Mouse (Mus musculus): ENCODE results near the gene Ngef. TPM values are rescaled to one million over a fixed set of nuclear protein-coding genes. Genes with fewer than 3 reads are reported as not detected.

The Ngef gene
- polyA plus RNA-seq, 1 experiment from 2014 or later, result 3.8 TPM

GRCm38 (mm10) chr1:87553586-87553985 is 20.1 kb downstream of the Ngef start:
- no peak overlapping the region for H3K4me3 ChIP-seq
- no peak overlapping the region for H3K9ac ChIP-seq
- no peak overlapping the region for H3K4me2 ChIP-seq
- no peaks in the 10 kb centered on the region for H3K9me3 ChIP-seq
- H3K36me3 ChIP-seq, result no peaks in the 10 kb centered on the region
- no peaks in the 10 kb centered on the region for H3K4me1 ChIP-seq
- 54% methylated on average over 1 of the region's 1 CpGs for WGBS
- no peak overlapping the region for H3K27ac ChIP-seq
- no peaks in the 10 kb centered on the region for H3K27me3 ChIP-seq
- no peak for ATAC-seq (ENCODE audit: borderline replicate concordance, extremely low read depth, low FRiP score, low TSS enrichment)

GRCm38 (mm10) chr1:87551008-87551407 is 22.7 kb downstream of the Ngef start:
- Histone ChIP-seq H3K4me3 (no peak overlapping the region), H3K9me3 (no peaks in the 10 kb centered on the region), H3K36me3 (no peaks in the 10 kb centered on the region), H3K27me3 (no peaks in the 10 kb centered on the region), H3K27ac (no peak overlapping the region), H3K4me2 (no peak overlapping the region), H3K9ac (no peak overlapping the region), H3K4me1 (no peaks in the 10 kb centered on the region)
- ATAC-seq (ENCODE audit: borderline replicate concordance, extremely low read depth, low FRiP score, low TSS enrichment), result no peak
- 88% methylated on average over 3 of the region's 3 CpGs for WGBS

- no peaks in the 10 kb centered on the region for H3K27me3 ChIP-seq
- no peaks in the 10 kb centered on the region for H3K4me1 ChIP-seq
- H3K27ac ChIP-seq, result no peak overlapping the region
- ATAC-seq (ENCODE audit: borderline replicate concordance, extremely low read depth, low FRiP score, low TSS enrichment), result no peak
- H3K9ac ChIP-seq, result no peak overlapping the region
- H3K9me3 ChIP-seq, result no peaks in the 10 kb centered on the region
- no peaks in the 10 kb centered on the region for H3K36me3 ChIP-seq
- 25% methylated on average over 7 of the region's 7 CpGs for WGBS
- H3K4me2 ChIP-seq, result no peak overlapping the region
- H3K4me3 ChIP-seq, result no peak overlapping the region
Observed at GRCm38 (mm10) chr1:87541614-87542013, 32.1 kb downstream of the Ngef start.

- Histone ChIP-seq H3K4me3 (no peak overlapping the region), H3K36me3 (no peaks in the 10 kb centered on the region), H3K27me3 (no peaks in the 10 kb centered on the region), H3K4me1 (no peaks in the 10 kb centered on the region), H3K9ac (no peak overlapping the region), H3K27ac (no peak overlapping the region), H3K4me2 (no peak overlapping the region), H3K9me3 (no peaks in the 10 kb centered on the region)
- no peak for ATAC-seq (ENCODE audit: borderline replicate concordance, extremely low read depth, low FRiP score, low TSS enrichment)
- WGBS, result 90% methylated on average over 1 of the region's 1 CpGs
Observed at GRCm38 (mm10) chr1:87537008-87537407, 36.7 kb downstream of the Ngef start.

- no peaks in the 10 kb centered on the region for H3K36me3 ChIP-seq
- no peaks in the 10 kb centered on the region for H3K27me3 ChIP-seq
- H3K9ac ChIP-seq, result no peak overlapping the region
- no peak for ATAC-seq (ENCODE audit: borderline replicate concordance, extremely low read depth, low FRiP score, low TSS enrichment)
- 73% methylated on average over 3 of the region's 3 CpGs for WGBS
- H3K4me3 ChIP-seq, result no peak overlapping the region
- no peak overlapping the region for H3K27ac ChIP-seq
- no peaks in the 10 kb centered on the region for H3K9me3 ChIP-seq
- H3K4me2 ChIP-seq, result no peak overlapping the region
- H3K4me1 ChIP-seq, result no peaks in the 10 kb centered on the region
Observed at GRCm38 (mm10) chr1:87534118-87534517, 39.6 kb downstream of the Ngef start.

GRCm38 (mm10) chr1:87532346-87532745 is 41.3 kb downstream of the Ngef start:
- Histone ChIP-seq H3K4me2 (no peak overlapping the region), H3K27me3 (no peaks in the 10 kb centered on the region), H3K4me3 (no peak overlapping the region), H3K27ac (no peak overlapping the region), H3K36me3 (no peaks in the 10 kb centered on the region), H3K9ac (no peak overlapping the region), H3K4me1 (no peaks in the 10 kb centered on the region), H3K9me3 (no peaks in the 10 kb centered on the region)
- 62% methylated on average over 4 of the region's 4 CpGs for WGBS
- ATAC-seq (ENCODE audit: borderline replicate concordance, extremely low read depth, low FRiP score, low TSS enrichment), result no peak

GRCm38 (mm10) chr1:87527191-87527590 is 46.5 kb downstream of the Ngef start:
- ATAC-seq (ENCODE audit: borderline replicate concordance, extremely low read depth, low FRiP score, low TSS enrichment), result no peak
- H3K4me2 ChIP-seq, result no peak overlapping the region
- H3K4me1 ChIP-seq, result no peaks in the 10 kb centered on the region
- no peaks in the 10 kb centered on the region for H3K27me3 ChIP-seq
- H3K36me3 ChIP-seq, result no peaks in the 10 kb centered on the region
- WGBS, result 85% methylated on average over 9 of the region's 9 CpGs
- no peaks in the 10 kb centered on the region for H3K9me3 ChIP-seq
- no peak overlapping the region for H3K4me3 ChIP-seq
- no peak overlapping the region for H3K9ac ChIP-seq
- no peak overlapping the region for H3K27ac ChIP-seq

- H3K27me3 ChIP-seq, result no peaks in the 10 kb centered on the region
- WGBS, result 88% methylated on average over 7 of the region's 7 CpGs
- H3K9me3 ChIP-seq, result no peaks in the 10 kb centered on the region
- H3K9ac ChIP-seq, result no peak overlapping the region
- H3K27ac ChIP-seq, result no peak overlapping the region
- ATAC-seq (ENCODE audit: borderline replicate concordance, extremely low read depth, low FRiP score, low TSS enrichment), result no peak
- H3K36me3 ChIP-seq, result no peaks in the 10 kb centered on the region
- H3K4me2 ChIP-seq, result no peak overlapping the region
- no peaks in the 10 kb centered on the region for H3K4me1 ChIP-seq
- no peak overlapping the region for H3K4me3 ChIP-seq
Observed at GRCm38 (mm10) chr1:87525041-87525440, 48.6 kb downstream of the Ngef start.

- ATAC-seq (ENCODE audit: borderline replicate concordance, extremely low read depth, low FRiP score, low TSS enrichment), result no peak
- 52% methylated on average over 1 of the region's 1 CpGs for WGBS
Observed at GRCm38 (mm10) chr1:87521523-87521922, 52.1 kb downstream of the Ngef start.

GRCm38 (mm10) chr1:87520467-87520866 is 53.2 kb downstream of the Ngef start:
- no peak for ATAC-seq (ENCODE audit: borderline replicate concordance, extremely low read depth, low FRiP score, low TSS enrichment)
- H3K4me1 ChIP-seq, result no peaks in the 10 kb centered on the region
- no peaks in the 10 kb centered on the region for H3K27me3 ChIP-seq
- H3K4me3 ChIP-seq, result no peak overlapping the region
- H3K9ac ChIP-seq, result no peak overlapping the region
- peak overlapping the region; percentile 24 for H3K4me2 ChIP-seq
- no peaks in the 10 kb centered on the region for H3K36me3 ChIP-seq
- H3K27ac ChIP-seq, result no peak overlapping the region
- no peaks in the 10 kb centered on the region for H3K9me3 ChIP-seq

More at GRCm38 (mm10) chr1:87521523-87521922, 52.1 kb downstream of the Ngef start:
- no peaks in the 10 kb centered on the region for H3K9me3 ChIP-seq
- no peak overlapping the region for H3K9ac ChIP-seq
- no peak overlapping the region for H3K4me2 ChIP-seq
- no peak overlapping the region for H3K27ac ChIP-seq
- H3K4me3 ChIP-seq, result no peak overlapping the region
- H3K27me3 ChIP-seq, result no peaks in the 10 kb centered on the region
- H3K4me1 ChIP-seq, result no peaks in the 10 kb centered on the region
- no peaks in the 10 kb centered on the region for H3K36me3 ChIP-seq

- H3K9ac ChIP-seq, result no peak overlapping the region
- no peaks in the 10 kb centered on the region for H3K36me3 ChIP-seq
- peak overlapping the region; percentile 61; the same call in 1 of the 2 replicates for H3K4me3 ChIP-seq
- H3K4me1 ChIP-seq, result peaks cover 17% of the 10 kb centered on the region
- peaks cover 47% of the 10 kb centered on the region for H3K27me3 ChIP-seq
- 19% methylated on average over 5 of the region's 5 CpGs for WGBS
- no peaks in the 10 kb centered on the region for H3K9me3 ChIP-seq
- ATAC-seq (ENCODE audit: borderline replicate concordance, extremely low read depth, low FRiP score, low TSS enrichment), result no peak
- H3K27ac ChIP-seq, result no peak overlapping the region
- H3K4me2 ChIP-seq, result peak overlapping the region; percentile 99
Observed at GRCm38 (mm10) chr1:87510845-87511244, 62.8 kb downstream of the Ngef start.

- Histone ChIP-seq H3K9me3 (no peaks in the 10 kb centered on the region), H3K4me3 (peak overlapping the region; percentile 61), H3K9ac (peak overlapping the region; percentile 41), H3K4me2 (peak overlapping the region; percentile 99), H3K27me3 (peaks cover 47% of the 10 kb centered on the region), H3K36me3 (no peaks in the 10 kb centered on the region), H3K27ac (no peak overlapping the region), H3K4me1 (peaks cover 17% of the 10 kb centered on the region)
- ATAC-seq (ENCODE audit: borderline replicate concordance, extremely low read depth, low FRiP score, low TSS enrichment), result peak; percentile 79; the same call in 1 of the 2 replicates
- 1% methylated on average over 28 of the region's 61 CpGs for WGBS
Observed at GRCm38 (mm10) chr1:87510166-87510691, 63.4 kb downstream of the Ngef start.
